Mouse (Mus musculus) kidney, postnatal 10 days (tissue): ENCODE measurements around the gene Sat1.
A peak's percentile ranks its signal among the peaks of the same experiment; 100 is the strongest.
"Not testable (repeated sequence)": the region's sequence is repeated elsewhere in the genome, so short reads cannot be mapped to it uniquely, and the experiment has no call there.

ENCODE experiments used
- DNase-seq: peaks from one replicate; pipeline ENCODE4 v3.0.0; 2021; ENCODE audit warnings: mixed read lengths

Gene Sat1

GRCm38 (mm10) chrX:155216271-155216670 lies at the start of gene Sat1:
Gene Sat1 (minus strand): TSS chrX:155216449.
- DNase-seq, result peak; percentile 95

- no peak for DNase-seq
Measured at GRCm38 (mm10) chrX:155262915-155263252, 46.6 kb upstream of the Sat1 start.

- DNase-seq, result peak; percentile 93
Measured at GRCm38 (mm10) chrX:155262235-155262914, 46.1 kb upstream of the Sat1 start, which contains the start of gene Acot9. Gene Acot9 (plus strand): TSS chrX:155262443.

GRCm38 (mm10) chrX:155256856-155257255 lies 40.6 kb upstream of the Sat1 start:
- DNase-seq, result no peak

GRCm38 (mm10) chrX:155218277-155218676 lies 2.0 kb upstream of the Sat1 start:
- DNase-seq, result no peak

- peak; percentile 45 for DNase-seq
Measured at GRCm38 (mm10) chrX:155215501-155216248, 574 bp downstream of the Sat1 start.

GRCm38 (mm10) chrX:155214291-155215136 lies 1.7 kb downstream of the Sat1 start:
- DNase-seq, result no peak

GRCm38 (mm10) chrX:155208671-155209070 lies 7.6 kb downstream of the Sat1 start:
- DNase-seq, result peak; percentile 24

GRCm38 (mm10) chrX:155205436-155205835 lies 10.8 kb downstream of the Sat1 start:
- not testable (repeated sequence) for DNase-seq

GRCm38 (mm10) chrX:155202406-155203305 lies 13.6 kb downstream of the Sat1 start:
- no peak for DNase-seq

GRCm38 (mm10) chrX:155201799-155202198 lies 14.4 kb downstream of the Sat1 start:
- DNase-seq, result no peak

- no peak for DNase-seq
Measured at GRCm38 (mm10) chrX:155194979-155195378, 21.3 kb downstream of the Sat1 start.

- no peak for DNase-seq
Measured at GRCm38 (mm10) chrX:155193732-155194443, 22.4 kb downstream of the Sat1 start.

GRCm38 (mm10) chrX:155191941-155192340 lies 24.3 kb downstream of the Sat1 start:
- no peak for DNase-seq

- no peak for DNase-seq
Measured at GRCm38 (mm10) chrX:155177640-155178039, 38.6 kb downstream of the Sat1 start.

- DNase-seq, result no peak
Measured at GRCm38 (mm10) chrX:155177230-155177629, 39.0 kb downstream of the Sat1 start.

- DNase-seq, result no peak
Measured at GRCm38 (mm10) chrX:155175568-155175967, 40.7 kb downstream of the Sat1 start.

GRCm38 (mm10) chrX:155172310-155172709 lies 43.9 kb downstream of the Sat1 start:
- DNase-seq, result no peak

GRCm38 (mm10) chrX:155171754-155172153 lies 44.5 kb downstream of the Sat1 start:
- DNase-seq, result no peak

GRCm38 (mm10) chrX:155169886-155170285 lies 46.4 kb downstream of the Sat1 start:
- no peak for DNase-seq

- DNase-seq, result no peak
Measured at GRCm38 (mm10) chrX:155167667-155168066, 48.6 kb downstream of the Sat1 start.

- DNase-seq, result no peak
Measured at GRCm38 (mm10) chrX:155166313-155166712, 49.9 kb downstream of the Sat1 start.
